Mouse (Mus musculus) ZHBTc4 (cell line): ENCODE results near the gene 3100002H09Rik.

ENCODE experiments used
- DNase-seq: peaks from one replicate; pipeline ENCODE4 v3.0.0-alpha.2; 2011; ENCODE audit warnings: low read depth, low spot score

Gene 3100002H09Rik

DNA sequence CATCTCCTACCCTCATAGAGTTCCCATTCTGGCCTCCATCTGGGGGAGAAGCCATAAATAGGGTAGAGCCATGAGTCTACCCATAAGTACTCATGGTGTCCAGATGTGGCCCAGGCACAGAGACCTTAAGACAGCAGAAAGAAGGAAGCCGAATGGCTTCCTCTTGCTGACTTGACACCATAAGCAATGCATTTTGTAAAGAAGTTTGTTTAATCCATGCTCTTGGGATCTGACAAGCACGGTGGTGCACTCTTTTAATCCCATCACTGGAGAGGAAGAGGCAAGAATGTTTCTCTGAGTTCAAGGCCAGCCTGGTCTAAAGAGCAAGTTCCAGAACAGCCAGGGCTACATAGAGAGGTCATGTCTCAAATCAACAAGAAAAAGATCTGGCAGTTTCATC lies at the start of gene 3100002H09Rik:
3100002H09Rik (minus strand) TSS at position 101 of the 400 bp plus-strand sequence.
- DNase-seq = no peak

DNA sequence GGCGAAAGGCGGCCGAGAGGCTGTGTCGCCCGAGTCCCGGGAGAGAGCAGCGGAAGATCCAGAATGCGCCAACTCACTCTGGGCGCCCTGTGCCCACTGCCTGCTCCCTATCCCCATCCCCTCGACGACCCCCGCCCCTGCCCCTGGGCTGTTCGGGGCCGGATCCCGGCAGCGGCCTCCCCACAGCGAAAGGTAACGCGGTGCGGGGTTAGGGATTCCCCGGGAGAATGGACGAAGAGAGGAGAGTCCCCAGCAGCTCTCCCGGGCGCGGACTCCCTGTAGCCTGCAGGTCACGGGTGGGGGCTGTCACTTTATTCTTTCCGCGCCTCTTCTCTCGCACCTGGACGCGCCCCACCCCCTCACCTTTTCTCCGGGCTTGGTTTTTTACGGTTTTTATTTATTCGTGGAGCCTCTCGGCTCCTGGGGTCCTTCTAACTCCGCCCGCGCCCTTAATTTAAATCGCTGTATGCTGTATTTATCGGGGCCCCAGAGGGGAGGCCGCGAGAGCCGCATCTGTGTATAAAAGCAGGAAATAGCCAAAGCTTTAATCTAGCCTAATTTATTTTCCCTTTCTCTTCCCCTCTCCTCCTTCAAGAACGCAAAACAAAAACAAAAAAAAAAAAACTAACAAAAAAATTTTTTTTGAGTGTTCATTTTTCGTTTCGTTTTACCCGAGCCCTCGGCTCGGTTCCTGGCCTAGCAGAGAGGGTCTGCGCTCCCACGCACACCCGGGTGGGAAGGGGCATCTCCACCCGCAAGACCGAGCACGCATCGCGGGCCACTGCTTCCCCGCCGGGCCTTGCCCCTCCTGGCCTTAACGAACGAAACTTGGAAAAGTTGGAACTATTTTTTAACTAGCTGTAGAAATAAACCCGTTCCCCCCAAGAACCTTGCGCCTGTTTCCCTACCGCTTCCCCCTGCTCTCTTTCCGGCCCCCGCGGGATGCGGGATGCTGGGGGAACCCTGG lies 48.9 kb upstream of the 3100002H09Rik start:
- peak; percentile 46 for DNase-seq

DNA sequence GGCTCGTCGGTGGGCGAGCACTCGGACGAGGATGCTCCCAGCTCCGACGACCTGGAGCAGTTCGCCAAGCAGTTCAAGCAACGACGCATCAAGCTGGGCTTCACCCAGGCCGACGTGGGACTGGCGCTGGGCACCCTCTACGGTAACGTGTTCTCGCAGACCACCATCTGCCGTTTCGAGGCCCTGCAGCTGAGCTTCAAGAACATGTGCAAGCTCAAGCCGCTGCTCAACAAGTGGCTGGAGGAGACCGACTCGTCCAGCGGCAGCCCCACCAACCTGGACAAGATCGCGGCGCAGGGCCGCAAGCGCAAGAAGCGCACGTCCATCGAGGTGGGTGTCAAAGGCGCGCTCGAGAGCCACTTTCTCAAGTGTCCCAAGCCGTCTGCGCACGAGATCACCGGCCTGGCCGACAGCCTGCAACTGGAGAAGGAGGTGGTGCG lies 47.8 kb upstream of the 3100002H09Rik start:
- peak; percentile 77 for DNase-seq

DNA sequence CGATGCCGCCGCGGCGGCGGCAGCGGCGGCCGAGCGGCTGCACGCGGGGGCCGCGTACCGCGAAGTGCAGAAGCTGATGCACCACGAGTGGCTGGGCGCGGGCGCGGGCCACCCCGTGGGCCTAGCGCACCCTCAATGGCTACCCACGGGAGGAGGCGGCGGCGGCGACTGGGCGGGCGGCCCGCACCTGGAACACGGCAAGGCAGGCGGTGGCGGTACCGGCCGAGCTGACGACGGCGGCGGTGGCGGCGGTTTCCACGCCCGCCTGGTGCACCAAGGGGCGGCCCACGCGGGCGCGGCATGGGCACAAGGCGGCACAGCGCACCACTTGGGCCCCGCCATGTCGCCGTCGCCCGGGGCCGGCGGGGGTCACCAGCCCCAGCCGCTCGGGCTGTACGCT lies 47.2 kb upstream of the 3100002H09Rik start:
- peak; percentile 31 for DNase-seq

DNA sequence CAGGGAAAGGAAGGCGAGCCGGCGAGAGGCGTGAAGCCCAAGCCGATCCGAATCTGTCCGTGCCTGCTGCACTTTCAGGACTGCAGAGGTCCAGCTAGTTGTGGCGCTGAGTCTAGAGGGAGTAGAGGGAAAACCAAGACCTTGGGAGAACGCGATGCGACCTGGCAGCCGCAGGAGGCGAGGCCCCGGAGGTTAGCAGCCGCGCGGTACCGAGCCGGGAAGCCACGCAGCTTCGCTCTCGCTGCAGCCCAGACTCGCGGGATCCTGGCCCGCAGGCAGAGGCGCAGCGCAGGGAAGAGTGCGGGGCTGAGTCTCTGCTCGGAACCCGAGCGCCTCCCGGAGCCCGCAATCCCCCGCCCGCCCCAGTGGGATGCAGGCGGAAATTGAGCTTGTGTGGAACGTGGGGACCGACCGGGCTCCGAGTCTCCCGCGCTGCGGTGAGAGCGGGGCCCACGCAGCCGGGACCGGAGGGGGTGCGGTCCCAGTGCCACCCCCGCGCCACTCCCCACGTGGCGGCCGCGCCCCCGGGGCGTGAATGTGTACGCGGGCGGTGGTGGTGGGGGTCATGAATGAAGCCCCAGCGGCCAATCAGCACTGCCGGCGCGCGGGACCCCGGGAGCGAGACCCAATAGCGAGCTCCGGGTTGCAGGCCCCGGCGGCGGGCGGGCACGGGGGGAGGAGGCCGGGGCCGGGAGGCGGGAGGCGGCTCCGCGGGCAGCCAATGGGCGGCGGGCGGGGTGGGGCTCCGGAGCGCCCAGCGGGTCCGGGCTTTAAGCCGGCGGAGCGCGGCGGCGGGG lies 46.4 kb upstream of the 3100002H09Rik start:
- DNase-seq = peak; percentile 90

DNA sequence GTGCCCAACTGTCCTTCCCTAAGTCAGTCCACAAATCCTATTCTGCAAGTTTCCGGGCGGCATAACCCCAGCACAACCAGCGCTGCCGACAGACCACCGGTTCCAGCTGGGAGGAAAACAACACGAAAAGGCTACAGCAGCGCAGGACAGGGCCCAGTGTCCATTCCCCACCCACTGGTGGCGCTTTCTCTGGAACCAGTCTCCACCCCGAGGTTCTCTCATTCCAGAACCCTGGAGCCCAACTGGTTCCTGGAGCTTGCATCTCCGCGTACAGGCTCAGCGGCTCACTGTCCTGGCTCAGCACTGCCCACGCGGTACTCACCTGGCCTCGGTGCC lies 45.9 kb upstream of the 3100002H09Rik start, which contains the start of gene Pou3f1:
Pou3f1 (plus strand) TSS at position 290 of the 336 bp plus-strand sequence.
- no peak for DNase-seq

DNA sequence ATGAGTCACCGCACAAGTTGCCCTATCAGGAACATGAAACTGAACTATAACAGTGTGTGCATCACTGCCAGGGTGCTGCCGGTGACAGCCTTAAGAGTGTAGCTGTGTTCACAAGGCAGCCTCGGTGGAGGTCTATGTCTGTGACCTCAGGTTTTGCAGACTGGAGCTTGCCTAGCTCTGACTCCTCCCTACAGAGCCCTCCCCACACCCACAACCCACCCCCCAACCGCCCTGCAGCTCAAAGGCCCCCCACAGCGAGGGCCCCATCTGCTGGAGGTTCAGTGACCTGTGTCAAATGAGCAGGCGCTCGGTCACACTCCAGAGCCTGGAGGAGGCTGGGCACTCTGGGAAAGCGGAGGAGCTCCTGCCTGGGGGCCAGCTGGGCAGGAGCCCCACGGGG lies 42.3 kb upstream of the 3100002H09Rik start:
- DNase-seq = peak; percentile 65

DNA sequence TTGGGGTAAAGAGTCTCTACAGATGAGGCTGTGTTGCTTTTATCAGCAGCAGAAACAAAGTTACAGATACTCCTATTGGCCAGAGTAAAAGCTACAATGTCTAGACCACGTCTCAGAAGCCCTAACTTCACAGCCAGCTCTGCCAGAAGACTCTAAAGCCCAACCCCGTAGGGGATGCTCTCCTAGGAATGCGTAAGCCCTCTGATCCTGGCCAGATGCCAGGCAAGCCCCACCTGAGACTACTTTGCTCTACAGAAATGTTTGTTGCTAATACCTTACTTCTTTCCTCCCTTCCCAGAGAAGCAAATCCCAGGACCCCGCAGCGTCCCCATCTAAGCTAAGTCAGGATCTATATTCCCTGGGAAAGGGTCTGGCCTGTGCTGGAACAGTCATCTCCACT lies 37.3 kb upstream of the 3100002H09Rik start:
- no peak for DNase-seq

DNA sequence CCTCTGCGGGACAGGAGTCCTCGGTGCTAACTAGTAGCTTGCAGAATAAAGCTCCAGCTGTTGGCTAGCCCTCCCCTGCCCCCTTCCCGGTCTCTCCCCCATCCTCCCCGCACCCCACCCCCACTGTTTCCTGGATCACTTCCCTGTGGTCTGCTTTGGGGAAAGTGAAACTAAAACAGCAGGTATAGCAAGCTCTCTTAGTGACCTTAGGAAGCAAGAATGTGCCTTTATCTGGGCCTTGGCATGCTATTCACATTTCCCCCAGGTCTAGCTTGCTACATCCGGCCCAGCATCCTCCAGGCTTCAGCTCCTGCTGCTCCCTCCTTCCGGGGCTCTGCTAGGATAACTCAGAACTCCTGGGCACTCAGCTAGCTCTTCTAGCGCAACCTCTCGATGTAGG lies 36.0 kb upstream of the 3100002H09Rik start:
- DNase-seq = peak; percentile 47

DNA sequence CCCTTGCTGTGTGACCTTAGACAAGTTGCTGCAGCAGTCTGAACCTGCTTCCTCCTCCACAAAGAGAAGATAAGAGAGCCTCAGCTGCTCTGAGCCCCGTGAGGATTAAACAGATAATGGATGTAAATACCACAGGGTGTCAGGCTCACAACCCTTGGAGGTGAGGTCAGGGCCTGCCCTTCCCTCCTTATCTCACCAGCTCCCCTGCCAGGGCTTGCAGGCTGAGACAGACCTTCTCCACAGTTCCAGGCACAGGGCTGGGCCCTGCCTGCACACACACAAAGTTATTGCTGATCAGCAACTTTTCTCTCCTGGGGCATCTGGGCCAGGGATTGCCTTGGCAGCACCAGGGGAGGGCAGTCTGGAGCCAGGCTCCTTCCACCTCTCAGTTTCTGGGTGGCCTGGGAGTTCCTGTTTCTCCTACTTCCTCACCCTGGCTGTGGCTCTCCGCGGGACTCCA lies 34.4 kb upstream of the 3100002H09Rik start:
- peak; percentile 73 for DNase-seq

DNA sequence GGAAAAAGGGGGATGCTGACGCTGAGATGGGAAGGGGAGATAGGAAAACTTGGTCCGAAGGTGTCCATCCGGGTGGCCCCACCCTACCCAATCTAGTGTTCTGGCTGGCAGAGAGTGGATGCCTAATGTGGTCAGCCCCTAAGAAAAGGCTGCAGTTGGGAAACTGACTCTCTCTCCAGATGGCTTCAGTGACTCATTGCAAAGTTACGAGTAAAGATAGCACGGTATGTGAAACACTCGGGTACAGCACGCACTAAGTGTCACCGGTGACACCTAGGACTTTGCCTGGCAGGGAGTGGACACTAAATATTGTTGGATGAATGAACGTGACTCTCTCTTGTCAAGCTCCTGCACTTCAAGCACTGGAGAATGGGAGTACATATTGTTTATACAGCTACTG lies 33.3 kb upstream of the 3100002H09Rik start:
- no peak for DNase-seq

DNA sequence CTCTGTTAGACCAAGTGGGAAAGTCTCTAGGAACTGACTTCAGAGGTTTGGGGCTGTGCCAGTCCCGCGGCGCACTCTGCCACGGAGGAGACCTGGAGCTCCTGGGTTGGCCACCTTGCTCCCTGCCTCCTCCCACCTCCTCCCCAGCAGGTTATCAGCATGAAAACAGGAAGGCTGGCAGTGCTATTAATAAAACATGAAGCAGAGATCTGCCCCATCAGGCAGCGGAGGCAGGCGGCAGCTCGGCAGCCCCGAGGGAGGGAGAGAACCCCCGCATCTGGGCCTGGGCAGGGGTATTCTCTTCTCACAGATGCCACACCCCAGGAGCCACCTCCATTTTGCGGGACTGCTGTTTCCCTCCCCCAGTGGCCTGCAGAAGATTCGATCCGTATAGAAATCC lies 29.1 kb upstream of the 3100002H09Rik start:
- peak; percentile 48 for DNase-seq

DNA sequence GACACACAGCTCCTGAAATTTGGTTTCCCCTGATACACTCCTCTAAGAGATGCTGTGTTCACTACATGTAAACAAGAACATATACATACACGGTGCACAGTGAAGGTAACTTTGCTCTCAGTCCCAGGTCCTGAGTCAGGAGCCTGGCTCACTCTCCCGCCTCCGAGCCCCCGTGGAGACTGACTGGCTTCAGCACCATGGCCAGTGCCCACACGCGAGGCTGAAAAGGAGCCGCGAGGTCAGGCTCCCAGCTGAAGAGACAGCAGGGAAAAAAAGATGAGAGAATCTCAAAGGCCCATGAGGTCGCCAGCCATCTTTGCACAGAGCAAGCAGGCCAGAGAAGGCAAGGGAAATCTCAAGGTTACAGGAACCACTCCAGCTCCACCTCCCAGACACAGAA lies 22.7 kb upstream of the 3100002H09Rik start:
- DNase-seq = peak; percentile 72

DNA sequence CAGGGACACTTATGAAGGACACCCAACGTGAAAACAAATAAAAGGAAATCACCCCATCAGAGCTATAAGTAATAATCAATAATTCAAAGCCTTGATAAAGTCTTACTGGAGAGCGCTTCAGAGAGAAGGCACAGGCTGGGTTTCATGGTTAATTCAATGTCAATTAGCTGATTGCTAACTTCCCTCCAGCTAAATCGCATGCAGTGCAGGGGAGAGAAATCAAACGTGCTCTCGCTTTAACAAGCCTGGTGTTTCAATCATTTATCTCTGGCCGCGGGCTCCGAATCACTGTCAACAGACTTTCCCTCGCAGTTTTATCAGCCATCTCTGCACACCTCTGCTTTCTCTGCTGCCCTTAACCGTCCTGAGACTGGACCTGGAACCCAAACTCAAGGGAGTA lies 22.3 kb upstream of the 3100002H09Rik start:
- no peak for DNase-seq

DNA sequence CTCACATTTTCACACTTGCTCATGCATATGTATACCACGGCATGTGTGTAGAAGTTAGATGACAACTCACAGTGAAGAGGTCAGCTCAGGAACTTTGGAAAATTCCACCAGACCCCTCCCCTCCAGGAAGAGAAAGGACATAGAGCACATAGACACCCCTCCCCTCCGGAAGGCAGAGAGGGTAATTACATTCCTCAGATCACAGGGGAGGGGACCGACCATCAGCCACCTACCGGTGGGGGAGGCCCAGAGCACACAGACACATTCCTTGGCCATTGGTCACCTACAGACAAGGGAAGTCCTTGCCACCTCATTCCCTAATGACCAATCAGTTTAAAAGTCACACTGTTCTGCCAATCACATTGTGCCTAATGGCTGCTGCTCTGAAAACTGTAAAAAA lies 20.9 kb upstream of the 3100002H09Rik start:
- DNase-seq = peak; percentile 70

DNA sequence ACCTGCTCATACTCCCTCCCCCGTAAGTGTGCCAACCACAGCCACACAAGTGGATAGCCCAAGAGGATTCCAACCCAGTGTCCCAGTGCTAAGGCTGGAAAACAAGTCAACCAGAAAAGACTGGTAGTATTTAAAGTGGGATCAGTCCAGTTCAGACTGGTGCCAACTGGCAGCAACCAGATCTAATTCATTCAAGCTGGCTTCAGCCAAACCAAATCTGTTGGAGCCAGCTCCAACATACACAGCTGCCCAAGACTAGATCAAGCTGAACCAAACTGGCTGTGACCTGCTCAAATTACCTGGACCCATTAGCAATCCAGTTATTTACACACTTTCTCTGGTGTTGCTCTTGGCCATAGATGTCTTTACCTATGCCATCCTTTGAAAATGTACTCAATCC lies 16.2 kb upstream of the 3100002H09Rik start:
- peak; percentile 49 for DNase-seq

DNA sequence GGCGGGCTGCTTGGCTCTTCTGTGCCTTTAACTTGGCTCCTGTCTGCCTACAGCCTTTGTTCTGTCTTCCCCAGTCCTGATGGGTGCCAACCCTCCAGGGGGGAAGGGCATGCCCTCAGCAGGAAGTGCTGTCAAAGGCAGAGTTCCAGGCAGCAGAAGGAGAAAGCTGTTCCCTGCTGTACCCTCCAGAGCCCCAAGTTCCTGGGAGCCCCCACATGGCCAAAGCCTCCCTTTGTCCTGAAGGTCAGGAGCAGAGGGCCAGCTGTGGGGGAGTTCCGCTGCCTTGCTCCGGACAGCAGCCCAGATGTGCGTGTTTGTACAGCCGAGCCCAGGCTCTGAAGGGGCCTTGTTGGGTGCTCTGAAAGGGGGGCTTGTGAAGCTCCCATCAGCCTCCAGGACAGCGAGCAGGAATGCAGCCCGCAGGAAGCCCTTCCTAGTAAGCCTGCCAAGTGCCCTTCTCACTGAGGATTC lies 13.5 kb upstream of the 3100002H09Rik start:
- no peak for DNase-seq

DNA sequence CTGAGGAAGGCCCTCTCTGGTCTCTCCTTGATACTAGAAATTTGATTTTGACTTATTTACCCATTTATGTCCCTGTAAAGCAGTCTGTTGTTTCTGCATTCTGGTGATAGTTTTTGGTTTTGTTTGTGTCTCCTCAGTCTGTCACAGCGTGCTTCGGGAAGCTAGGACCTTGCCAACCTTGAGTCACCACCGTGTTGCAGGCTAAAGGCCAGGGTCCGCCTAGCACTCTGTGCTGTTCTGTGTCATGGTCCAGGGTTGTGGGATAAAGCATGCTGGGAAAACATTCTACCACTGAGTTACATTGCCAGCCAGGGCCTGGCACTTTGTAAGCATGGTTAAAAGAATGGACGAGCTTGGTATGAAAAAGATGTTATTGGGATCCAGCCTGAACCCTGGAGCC lies 12.0 kb upstream of the 3100002H09Rik start:
- no peak for DNase-seq

DNA sequence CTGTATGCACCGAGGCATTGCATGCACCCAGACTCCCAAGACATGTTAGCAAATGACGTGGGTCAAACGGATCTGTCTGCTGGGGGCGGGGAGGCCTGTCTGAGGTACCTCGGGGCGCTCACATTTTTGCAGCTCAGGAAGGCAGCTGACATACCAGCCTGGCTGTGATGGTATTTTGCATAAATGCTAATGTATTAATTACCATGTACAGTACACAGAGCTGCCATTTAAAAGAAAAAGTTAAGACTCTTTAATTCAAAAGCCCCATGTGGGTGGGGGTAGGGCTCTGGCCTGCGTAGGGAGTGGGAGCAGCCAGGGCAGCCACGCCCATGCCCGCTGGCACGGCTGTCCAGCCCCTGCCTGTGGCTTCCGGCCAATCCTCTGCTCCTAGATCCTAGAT lies 10.8 kb upstream of the 3100002H09Rik start:
- peak; percentile 39 for DNase-seq

DNA sequence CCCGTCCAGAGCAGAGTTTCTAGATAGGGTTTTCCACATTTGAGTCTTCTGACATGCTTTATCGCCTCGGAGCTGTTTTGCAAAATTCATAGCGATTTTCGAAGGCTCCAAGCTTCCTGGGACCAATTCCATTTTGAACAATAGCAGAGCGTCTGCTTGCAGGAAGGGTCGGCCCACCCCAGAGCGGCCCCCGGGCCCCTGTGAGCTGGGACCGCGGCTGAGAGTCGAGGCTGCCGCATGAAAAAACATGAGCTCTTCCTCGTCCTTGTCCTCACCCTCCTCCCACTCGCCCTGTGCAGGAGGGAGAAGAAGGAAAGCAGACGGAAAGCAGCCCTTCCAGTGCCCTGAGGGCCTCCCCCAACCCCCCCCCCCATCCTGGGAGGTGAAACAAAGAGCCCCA lies 8.0 kb upstream of the 3100002H09Rik start:
- DNase-seq = no peak

DNA sequence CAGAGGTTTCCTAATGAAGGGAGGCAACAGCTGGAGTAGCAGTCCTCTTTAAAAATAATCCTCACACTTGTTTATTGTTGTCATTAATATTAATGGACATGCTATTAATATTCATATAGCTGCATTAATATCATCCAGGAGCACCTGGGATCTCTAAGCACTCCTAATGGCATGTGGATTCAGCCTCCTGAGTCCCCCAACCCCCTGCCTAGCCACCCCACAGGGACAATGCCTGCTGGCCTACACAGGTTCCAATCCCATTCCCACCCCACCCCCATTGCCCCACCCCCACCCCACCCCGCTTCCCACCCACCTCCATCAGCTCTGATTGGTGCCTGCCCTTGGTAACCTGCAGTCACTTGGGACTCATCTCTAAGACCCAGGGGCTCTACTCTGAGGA lies 6.0 kb upstream of the 3100002H09Rik start:
- DNase-seq = no peak

DNA sequence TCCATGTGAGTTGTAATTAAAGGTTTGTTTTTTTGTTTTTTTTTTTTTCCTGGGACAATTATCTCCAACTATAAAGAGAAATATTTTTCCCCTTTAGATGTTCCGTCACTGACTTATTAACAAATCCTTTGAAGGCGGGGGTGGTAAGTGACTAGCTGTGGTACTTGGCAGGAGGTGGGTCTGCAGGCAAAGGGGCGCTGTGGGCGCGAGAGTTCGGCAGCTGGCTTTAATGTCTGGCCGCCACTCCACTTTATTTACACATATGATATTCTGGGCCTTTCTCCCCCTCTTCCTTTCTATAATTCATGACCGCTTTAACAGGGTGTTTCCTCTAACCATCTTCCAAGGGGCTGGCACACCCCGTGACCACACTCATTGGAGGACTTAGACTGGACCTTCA lies 5.4 kb upstream of the 3100002H09Rik start:
- DNase-seq = no peak
